Mouse (Mus musculus) stomach, postnatal 0 days (tissue): Measurements from ENCODE around the gene Rmi2.

Source experiments
- CTCF ChIP-seq: IDR thresholded peaks from 2 replicates; pipeline ENCODE4 v1.5.1; 2016; ENCODE audit warnings: antibody characterized with exemption, low read depth, mild to moderate bottlenecking, moderate library complexity
- EP300 ChIP-seq: optimal IDR thresholded peaks from 2 replicates; pipeline ENCODE3; 2016; ENCODE audit warnings: antibody characterized with exemption

DNA sequence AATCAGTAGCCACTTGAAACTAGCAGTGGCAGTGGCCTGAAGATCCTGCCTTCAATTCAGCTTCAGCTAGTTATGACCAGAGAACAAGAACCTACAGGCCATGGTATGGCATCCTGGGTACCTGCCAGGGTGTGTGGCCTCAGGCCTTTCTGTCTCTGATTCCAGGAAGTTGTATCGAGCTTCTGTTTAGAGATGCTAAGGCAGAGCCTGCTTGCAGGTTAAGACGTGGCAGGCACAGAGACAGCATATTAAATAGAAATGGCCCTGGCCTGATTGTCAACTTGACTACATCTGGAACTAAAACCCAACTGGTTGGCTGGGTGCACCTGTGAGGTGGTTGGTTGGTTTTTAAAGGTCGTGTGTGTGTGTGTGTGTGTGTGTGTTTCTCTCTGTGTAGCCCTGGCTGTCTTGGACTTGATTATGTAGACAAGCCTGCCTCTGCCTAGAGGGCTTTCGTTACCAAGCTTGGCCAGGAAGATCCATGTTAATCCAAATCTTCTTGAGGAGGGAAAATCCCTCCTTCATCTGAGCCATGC, 38.0 kb downstream of the Rmi2 start:
- no peak for TF ChIP-seq EP300
- no peak for TF ChIP-seq CTCF
